Mouse (Mus musculus) lung, postnatal 0 days (tissue): ENCODE measurements at regions not wholly inside any gene's neighbourhood (a gene's known extent, or its start where the extent isn't known, plus 50 kb on each side); places are given as distances from the start of the nearest gene placed in this dataset.

ENCODE experiments used
- CTCF ChIP-seq: IDR thresholded peaks from 2 replicates; pipeline ENCODE4 v1.5.1; 2016; ENCODE audit warnings: antibody characterized with exemption, mild to moderate bottlenecking
- EP300 ChIP-seq: IDR thresholded peaks from 2 replicates; pipeline ENCODE4 v1.6.1; 2016; ENCODE audit warnings: antibody characterized with exemption, mild to moderate bottlenecking, control low read depth

- no peak for TF ChIP-seq EP300
- no peak for TF ChIP-seq CTCF
Measured at GRCm38 (mm10) chr7:40812952-40813351, 85.2 kb upstream of the Vstm2b start.
